Mouse (Mus musculus) hematopoietic multipotent progenitor cell, adult 10-12 weeks (in vitro differentiated cells): ENCODE measurements around the gene B3gntl1. TPM values are rescaled to one million over a fixed set of nuclear protein-coding genes. Genes with fewer than 3 reads are reported as not detected.

Experiments used
- polyA plus RNA-seq: library from polyadenylated mRNA; stranded (reverse); fragments of >175 nt; gene quantifications from 2 replicates; pipeline ENCODE4 v1.2.3, GENCODE M21; 2012; ENCODE audit warnings: low replicate concordance

The B3gntl1 gene
- polyA plus RNA-seq, result 2.1 and 3.6 TPM in 2 replicates

DNA sequence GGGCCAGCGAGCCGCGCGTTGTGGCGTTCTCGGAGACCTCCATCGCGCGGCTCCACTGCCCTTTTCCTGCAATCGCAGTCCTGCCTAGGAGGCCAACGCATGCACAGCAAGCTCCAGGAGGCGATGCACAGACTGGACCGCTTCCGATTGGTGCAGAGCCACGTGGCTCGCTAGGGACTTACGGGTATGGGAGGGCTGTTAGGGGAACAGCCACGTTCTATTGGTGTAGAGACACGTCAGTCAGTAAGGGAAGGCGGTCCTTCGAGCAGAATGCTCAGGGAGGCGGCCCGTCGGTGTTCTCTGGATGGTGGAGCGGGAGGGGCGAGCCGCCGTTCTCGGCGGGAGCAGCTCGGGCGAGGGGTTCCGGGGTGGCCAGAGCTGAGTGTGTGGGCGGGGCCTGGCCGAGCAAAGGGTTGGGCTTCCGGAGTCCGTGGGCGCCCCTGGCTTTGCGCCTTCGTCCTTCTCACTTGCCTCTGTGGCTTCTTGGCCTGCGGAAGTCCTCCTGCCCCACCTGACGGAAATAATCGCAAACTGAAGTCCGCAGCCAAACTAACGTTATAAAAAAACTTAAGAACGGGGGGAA, at the start of gene B3gntl1:
Gene B3gntl1 (minus strand): TSS at position 164 of the 583 bp plus-strand sequence.

DNA sequence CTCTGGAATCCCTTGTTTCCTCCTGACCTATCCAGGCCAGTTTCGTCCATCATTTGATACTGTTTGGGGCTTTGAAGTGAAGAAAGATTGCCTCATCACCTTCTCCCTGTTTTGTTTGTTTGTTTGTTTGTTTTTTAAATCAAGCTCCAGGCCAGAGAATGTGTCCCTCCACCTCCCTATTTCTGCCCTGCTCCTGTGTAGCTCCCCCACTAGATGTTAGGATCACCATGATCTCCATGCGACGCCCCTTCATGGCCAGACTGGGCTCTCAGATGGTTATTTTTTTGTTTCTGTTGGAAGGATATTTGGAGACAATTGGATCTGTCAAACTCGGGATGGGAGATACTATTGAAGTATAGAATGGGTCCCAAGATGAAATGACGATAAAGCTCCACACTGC, 28.3 kb upstream of the B3gntl1 start, which contains the start of gene Metrnl:
Gene Metrnl (plus strand): TSS at position 301 of the 400 bp plus-strand sequence.

Other genes starting within 250 kb of the B3gntl1 start
- 0.13 and 4.7 TPM in 2 replicates for gene Fn3k, start 238.2 kb downstream of the B3gntl1 start, polyA plus RNA-seq
- gene Tbcd, start 221.2 kb downstream of the B3gntl1 start, polyA plus RNA-seq, result 4.0 and 4.1 TPM in 2 replicates
- 0.14 TPM in 1 of 2 replicates, not detected in the other for gene Zfp750, start 153.8 kb downstream of the B3gntl1 start, polyA plus RNA-seq
- 12.9 and 33.1 TPM in 2 replicates for gene Metrnl, start 28.4 kb upstream of the B3gntl1 start, polyA plus RNA-seq
- gene Ptchd3, start 157.1 kb upstream of the B3gntl1 start, polyA plus RNA-seq, result not detected in 2 replicates